Mouse (Mus musculus) testis, adult 2 months (tissue): ENCODE data around the gene Kcnmb2.

Source experiments
- CTCF ChIP-seq: fragments of 200-500 bp; IDR thresholded peaks from 2 replicates; pipeline ENCODE4 v1.5.1; 2012; ENCODE audit warnings: low read depth, mild to moderate bottlenecking, inconsistent platforms, low read length, moderate library complexity; ENCODE audit not compliant: control insufficient read depth, insufficient read depth, insufficient replicate concordance
- POLR2A ChIP-seq: fragments of 200-500 bp; IDR thresholded peaks from 2 replicates; pipeline ENCODE4 v1.6.1; 2012; ENCODE audit warnings: low read depth, mild to moderate bottlenecking, inconsistent platforms, low read length, moderate library complexity; ENCODE audit not compliant: control insufficient read depth

- TF ChIP-seq POLR2A (no peak), CTCF (no peak)
Observed at GRCm38 (mm10) chr3:32236766-32237165, 334.5 kb downstream of the Kcnmb2 start.
